Comparison of ENCODE assay signal across 35 mouse cellular contexts in the genomic region with DNA sequence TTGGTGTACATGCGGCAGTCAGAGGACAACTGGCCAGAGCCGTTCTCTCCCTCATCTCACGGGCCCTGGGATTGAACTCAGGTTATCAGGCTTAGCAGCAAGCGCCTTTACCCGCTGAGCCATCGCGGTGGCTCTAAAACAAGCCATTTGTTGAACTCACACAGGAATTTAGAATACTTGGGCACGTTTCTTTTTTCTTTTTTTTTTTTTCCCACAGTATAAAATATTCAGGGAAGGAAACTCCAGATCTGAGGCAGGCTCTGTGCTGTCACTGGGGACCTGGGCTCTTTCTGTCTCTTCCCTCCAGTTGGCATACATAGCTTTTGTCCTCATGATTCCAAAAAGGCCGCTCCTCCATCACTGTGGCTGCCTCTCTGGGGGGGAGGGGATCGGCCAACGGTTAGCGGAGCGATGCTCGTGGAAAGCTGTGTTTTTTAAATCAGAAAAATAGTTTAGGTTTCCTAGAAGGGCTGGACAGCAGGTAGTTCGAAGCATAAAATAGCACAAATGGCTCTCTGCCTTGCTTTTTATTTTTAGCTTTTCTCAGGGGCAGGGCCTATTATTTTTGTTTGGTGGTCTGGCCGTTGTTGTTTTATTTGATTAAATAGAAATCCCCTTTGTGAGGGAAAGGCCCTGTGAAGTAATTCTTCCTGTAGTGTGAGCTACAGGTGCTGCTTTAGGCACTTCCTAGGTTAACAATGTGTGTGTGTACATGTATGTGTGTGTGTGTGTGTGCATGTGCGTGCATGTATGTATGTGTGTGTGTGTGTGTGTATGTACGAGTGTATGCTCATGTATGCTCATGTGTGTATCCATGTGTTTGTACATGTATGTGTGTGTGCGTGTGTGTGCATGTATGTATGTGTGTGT. TPM values are rescaled to one million over a fixed set of nuclear protein-coding genes. Genes with fewer than 3 reads are reported as not detected.
DNase-seq lines count a peak whose midpoint lies in the region; ATAC-seq and TF ChIP-seq lines count a peak whose summit lies in the region.
"Had no signal": no experiment of that assay in that cellular context is flagged by ENCODE, and none has a peak within 500 bp of the region (broad histone marks: within the 10 kb centered on the region; RNA-seq: fewer than 3 reads in every experiment).

No protein-coding gene starts in this region.

- no peak overlapping the region for H3K4me2 ChIP-seq in forebrain, embryonic 14.5 days (ENCODE audit: low read length)
- no peak overlapping the region for H3K4me2 ChIP-seq in forebrain, embryonic 15.5 days (replicated peaks)
- H3K4me2 ChIP-seq: embryonic facial prominence, embryonic 12.5 days; heart, embryonic 11.5 days; hindbrain, embryonic 14.5 days; liver, embryonic 13.5 days had no signal

- H3K27me3 ChIP-seq in forebrain, embryonic 14.5 days (replicated peaks; ENCODE audit: control insufficient read depth, insufficient read depth, low read length) = no peaks in the 10 kb centered on the region
- H3K27me3 ChIP-seq in forebrain, embryonic 15.5 days = no peaks in the 10 kb centered on the region
- H3K27me3 ChIP-seq in spleen, adult 2 months (ENCODE audit: control insufficient read depth, insufficient read depth, low read length) = no peaks in the 10 kb centered on the region
- peaks cover 8% of the 10 kb centered on the region; the same call in 1 of the 2 replicates for H3K27me3 ChIP-seq in limb, embryonic 10.5 days (ENCODE audit: low read depth, poor library complexity, severe bottlenecking)
- no peaks in the 10 kb centered on the region for H3K27me3 ChIP-seq in splenic B cell, adult 2 months (ENCODE audit: control insufficient read depth, insufficient read depth, low read length, poor library complexity, severe bottlenecking)
- no peaks in the 10 kb centered on the region for H3K27me3 ChIP-seq in heart, adult 2 months (ENCODE audit: control insufficient read depth, insufficient read depth, low read length)
- H3K27me3 ChIP-seq: embryonic facial prominence, embryonic 12.5 days; liver, embryonic 13.5 days had no signal

- WGBS in forebrain, embryonic 14.5 days = 76% methylated on average over 19 of the region's 19 CpGs
- 72% methylated on average over 19 of the region's 19 CpGs for WGBS in forebrain, embryonic 15.5 days
- WGBS in spleen, adult 2 months = 84% methylated on average over 19 of the region's 19 CpGs
- 91% methylated on average over 19 of the region's 19 CpGs for WGBS in limb, embryonic 10.5 days
- 79% methylated on average over 19 of the region's 19 CpGs for WGBS in heart, adult 2 months

- no peaks in the 10 kb centered on the region for H3K79me2 ChIP-seq in heart, adult 2 months (replicated peaks; ENCODE audit: control insufficient read depth, insufficient read depth, low read length)

- no peak for TF ChIP-seq CTCF in spleen, adult 2 months (IDR thresholded peaks at IDR 0.05; ENCODE audit: extremely low read depth, insufficient read depth, insufficient read length, insufficient replicate concordance)
- TF ChIP-seq CTCF in heart, adult 2 months (IDR thresholded peaks at IDR 0.05) = no peak

- H3K9ac ChIP-seq in forebrain, embryonic 14.5 days (ENCODE audit: low read length) = no peak overlapping the region
- H3K9ac ChIP-seq in forebrain, embryonic 15.5 days (replicated peaks) = no peak overlapping the region
- H3K9ac ChIP-seq in heart, adult 2 months (ENCODE audit: low read depth, low read length) = no peak overlapping the region
- H3K9ac ChIP-seq: embryonic facial prominence, embryonic 12.5 days; forebrain, postnatal 0 days; hindbrain, embryonic 14.5 days; liver, embryonic 13.5 days had no signal

- no peak for TF ChIP-seq POLR2A in spleen, adult 2 months (IDR thresholded peaks at IDR 0.05; ENCODE audit: low read depth, low read length)
- no peak for TF ChIP-seq POLR2A in heart, adult 2 months (IDR thresholded peaks at IDR 0.05; ENCODE audit: insufficient read depth, low read depth, low read length)

- no peaks in the 10 kb centered on the region for H3K9me3 ChIP-seq in forebrain, embryonic 14.5 days (replicated peaks; ENCODE audit: control insufficient read depth, low read length)
- H3K9me3 ChIP-seq in forebrain, embryonic 15.5 days = no peaks in the 10 kb centered on the region
- H3K9me3 ChIP-seq in limb, embryonic 10.5 days (replicated peaks) = no peaks in the 10 kb centered on the region
- H3K9me3 ChIP-seq: embryonic facial prominence, embryonic 12.5 days; forebrain, embryonic 10.5 days; liver, embryonic 13.5 days had no signal

- intact Hi-C loops in heart, adult 2 months (cut with DNase I) = no loop called here

- no peaks in the 10 kb centered on the region for H3K36me3 ChIP-seq in forebrain, embryonic 14.5 days (ENCODE audit: control insufficient read depth, insufficient read depth, low read length)
- no peaks in the 10 kb centered on the region for H3K36me3 ChIP-seq in forebrain, embryonic 15.5 days
- H3K36me3 ChIP-seq in spleen, adult 2 months (ENCODE audit: control insufficient read depth, insufficient read depth, low read length) = no peaks in the 10 kb centered on the region
- H3K36me3 ChIP-seq in limb, embryonic 10.5 days = no peaks in the 10 kb centered on the region
- H3K36me3 ChIP-seq in splenic B cell, adult 2 months (ENCODE audit: control insufficient read depth, insufficient read depth, low read length, poor library complexity, severe bottlenecking) = no peaks in the 10 kb centered on the region
- H3K36me3 ChIP-seq in heart, adult 2 months (ENCODE audit: control insufficient read depth, insufficient read depth, low read length) = no peaks in the 10 kb centered on the region
- H3K36me3 ChIP-seq: embryonic facial prominence, embryonic 12.5 days; forebrain, embryonic 10.5 days; liver, embryonic 13.5 days had no signal

- H3K4me1 ChIP-seq in forebrain, embryonic 14.5 days (ENCODE audit: control insufficient read depth, insufficient read depth, low read length) = peaks cover 7% of the 10 kb centered on the region; the same call in 1 of the 2 replicates
- H3K4me1 ChIP-seq in forebrain, embryonic 15.5 days = peaks cover 8% of the 10 kb centered on the region
- peaks cover 72% of the 10 kb centered on the region; the same call in 1 of the 2 replicates for H3K4me1 ChIP-seq in spleen, adult 2 months (ENCODE audit: control insufficient read depth, insufficient read depth, insufficient read length)
- peaks cover 66% of the 10 kb centered on the region for H3K4me1 ChIP-seq in limb, embryonic 10.5 days
- H3K4me1 ChIP-seq in heart, adult 2 months (ENCODE audit: control insufficient read depth, insufficient read depth, low read length) = no peaks in the 10 kb centered on the region

- no peak for ATAC-seq in forebrain, embryonic 14.5 days
- no peak for ATAC-seq in forebrain, embryonic 15.5 days (replicated peaks)
- ATAC-seq: forebrain, postnatal 0 days; intestine, postnatal 0 days; lung, postnatal 0 days; Patski had no signal

- no peak overlapping the region for H3K4me3 ChIP-seq in forebrain, embryonic 14.5 days (ENCODE audit: low read depth, low read length)
- H3K4me3 ChIP-seq in forebrain, embryonic 15.5 days = no peak overlapping the region
- H3K4me3 ChIP-seq in spleen, adult 2 months (ENCODE audit: extremely low read depth, insufficient read depth, insufficient read length) = no peak overlapping the region
- H3K4me3 ChIP-seq in limb, embryonic 10.5 days = no peak overlapping the region
- H3K4me3 ChIP-seq in heart, adult 2 months = no peak overlapping the region
- H3K4me3 ChIP-seq: embryonic facial prominence, embryonic 12.5 days; forebrain, embryonic 10.5 days; liver, embryonic 13.5 days had no signal

- no peak for TF ChIP-seq EP300 in heart, adult 2 months (IDR thresholded peaks at IDR 0.05; ENCODE audit: insufficient read depth, low read depth, low read length)

- DNase-seq in forebrain, embryonic 14.5 days (ENCODE audit: low spot score) = no peak
- no peak for DNase-seq in spleen, adult 2 months (ENCODE audit: low read depth in 1 of 2, low spot score in 2 of 2)
- DNase-seq in spleen, adult 18-20 months = no peak
- no peak for DNase-seq in limb, embryonic 10.5 days (ENCODE audit: low spot score)
- DNase-seq in splenic B cell, adult 2 months (ENCODE audit: low read depth, low spot score) = peak; percentile 62
- no peak for DNase-seq in heart, adult 2 months
- no peak for DNase-seq in ovary, postnatal 14 days (ENCODE audit: low spot score)
- DNase-seq: adrenal gland, postnatal 14 days; cerebellum, adult 2 months; cerebellum, postnatal 25 days; forebrain, postnatal 0 days; gastrocnemius, postnatal 14 days; heart, adult 11 months; heart, postnatal 36 days; kidney, adult 9 months; kidney, postnatal 14 days; liver, embryonic 13.5 days; lung, adult 18-20 months; lung, postnatal 4 days; retina, postnatal 1 day; right cerebral cortex, postnatal 14 days; thymus, adult 18-20 months; thymus, postnatal 25 days had no signal

- H3K27ac ChIP-seq in forebrain, embryonic 14.5 days (ENCODE audit: low read depth, low read length) = peak overlapping the region; percentile 9; the same call in 1 of the 2 replicates
- H3K27ac ChIP-seq in forebrain, embryonic 15.5 days (replicated peaks) = no peak overlapping the region
- peak overlapping the region; percentile 46 for H3K27ac ChIP-seq in spleen, adult 2 months (ENCODE audit: insufficient read depth, low read length)
- H3K27ac ChIP-seq in limb, embryonic 10.5 days = peak overlapping the region; percentile 83
- no peak overlapping the region for H3K27ac ChIP-seq in heart, adult 2 months
- H3K27ac ChIP-seq: embryonic facial prominence, embryonic 12.5 days; hindbrain, embryonic 14.5 days; liver, embryonic 13.5 days; stomach, postnatal 0 days had no signal

RNA-seq across cellular contexts. Expression of a gene that starts 5.5 kb away (rescaled TPM):
- 27.6 and 31.9 TPM in 2 replicates for polyA plus RNA-seq in forebrain, embryonic 14.5 days (2014; fragmentation: Nextera tagmentation; extraction: Ambion mirVana)
- 21.6 and 26.4 TPM in 2 replicates for polyA plus RNA-seq in forebrain, embryonic 15.5 days (2015; fragmentation: Nextera tagmentation; extraction: Ambion mirVana)
- 903 and 1,004 TPM in 2 replicates for polyA plus RNA-seq in spleen, adult 2 months (2012; rRNA removed)
- 10.5 and 15.4 TPM in 2 replicates for polyA plus RNA-seq in limb, embryonic 10.5 days (2016; fragmentation: Nextera tagmentation; extraction: Ambion mirVana)
- total RNA-seq in heart, adult 2 months (2021) = 10 to 100 TPM; 15.5 to 22.8 TPM
- 44.1 and 59.4 TPM in 2 replicates for polyA plus RNA-seq in heart, adult 2 months (2012; rRNA removed)
- polyA plus RNA-seq: Patski had no signal

RNA-seq across cellular contexts. Expression of a gene that starts 36.8 kb away (rescaled TPM):
- 0.09 and 0.10 TPM in 2 replicates for polyA plus RNA-seq in forebrain, embryonic 14.5 days (2014; fragmentation: Nextera tagmentation; extraction: Ambion mirVana)
- not detected in 2 replicates for polyA plus RNA-seq in forebrain, embryonic 15.5 days (2015; fragmentation: Nextera tagmentation; extraction: Ambion mirVana)
- polyA plus RNA-seq in spleen, adult 2 months (2012; rRNA removed) = 0.23 and 0.29 TPM in 2 replicates
- 0.23 TPM in 1 of 2 replicates, not detected in the other for polyA plus RNA-seq in limb, embryonic 10.5 days (2016; fragmentation: Nextera tagmentation; extraction: Ambion mirVana)
- not detected for total RNA-seq in heart, adult 2 months (2021)
- 0.10 TPM in 1 of 2 replicates, not detected in the other for polyA plus RNA-seq in heart, adult 2 months (2012; rRNA removed)
- total RNA-seq: adrenal gland, postnatal 14 days; gastrocnemius, postnatal 14 days; heart, postnatal 36 days; MEL had no signal
- polyA plus RNA-seq: forebrain, embryonic 10.5 days; heart, embryonic 11.5 days; hindbrain, embryonic 14.5 days; intestine, postnatal 0 days; lung, postnatal 0 days; neural tube, embryonic 14.5 days; Patski; small intestine, adult 2 months had no signal

Comparison
In these comparisons a context has a peak if more than half of its experiments do, and no peak if none do; other contexts are left out.
1. H3K27ac ChIP-seq: peak in forebrain, embryonic 14.5 days (single experiment), spleen, adult 2 months (single experiment) and limb, embryonic 10.5 days (single experiment); none in forebrain, embryonic 15.5 days (single experiment) and heart, adult 2 months (single experiment).
2. RNA of a gene that starts 5.5 kb away (polyA plus RNA-seq): 903 to 1,004 TPM in spleen, adult 2 months; 44.1 to 59.4 TPM in heart, adult 2 months, 27.6 to 31.9 TPM in forebrain, embryonic 14.5 days, 21.6 to 26.4 TPM in forebrain, embryonic 15.5 days and 10.5 to 15.4 TPM in limb, embryonic 10.5 days; every median in the first group is over 10 times any median in the second.